Mouse (Mus musculus): ENCODE measurements around the gene C1qtnf12. TPM values are rescaled to one million over a fixed set of nuclear protein-coding genes. Genes with fewer than 3 reads are reported as not detected.

C1qtnf12 gene
- polyA plus RNA-seq, 1 experiment from 2014 or later = 17.2 TPM

GRCm38 (mm10) chr4:156014436-156014835, 52.3 kb downstream of the C1qtnf12 start:
- 90% methylated on average over 2 of the region's 2 CpGs for WGBS
- no peak for ATAC-seq (ENCODE audit: low FRiP score, low read depth)
- Histone ChIP-seq H3K9ac (no peak overlapping the region), H3K4me1 (no peaks in the 10 kb centered on the region), H3K27me3 (replicated peaks) (no peaks in the 10 kb centered on the region), H3K9me3 (no peaks in the 10 kb centered on the region), H3K4me2 (replicated peaks) (no peak overlapping the region), H3K4me3 (no peak overlapping the region), H3K36me3 (peaks cover 52% of the 10 kb centered on the region), H3K27ac (no peak overlapping the region)

Other genes starting within 250 kb of the C1qtnf12 start
- 6.2 and 6.5 TPM in 2 replicates for gene Tmem240, start 227.5 kb upstream of the C1qtnf12 start, polyA plus RNA-seq (2016; fragmentation: Nextera tagmentation; extraction: Ambion mirVana)
- 85.2 and 90.7 TPM in 2 replicates for gene Atad3a, start 201.2 kb upstream of the C1qtnf12 start, polyA plus RNA-seq (2016; fragmentation: Nextera tagmentation; extraction: Ambion mirVana)
- 16.6 and 17.9 TPM in 2 replicates for gene Vwa1, start 187.6 kb upstream of the C1qtnf12 start, polyA plus RNA-seq (2016; fragmentation: Nextera tagmentation; extraction: Ambion mirVana)
- gene Tmem88b, start 176.4 kb upstream of the C1qtnf12 start, polyA plus RNA-seq (2016; fragmentation: Nextera tagmentation; extraction: Ambion mirVana) = 0.56 and 0.86 TPM in 2 replicates
- not detected in 2 replicates for gene Ankrd65, start 171.9 kb upstream of the C1qtnf12 start, polyA plus RNA-seq (2016; fragmentation: Nextera tagmentation; extraction: Ambion mirVana)
- gene Mrpl20, start 159.4 kb upstream of the C1qtnf12 start, polyA plus RNA-seq (2016; fragmentation: Nextera tagmentation; extraction: Ambion mirVana) = 226 and 242 TPM in 2 replicates
- gene Ccnl2, start 149.8 kb upstream of the C1qtnf12 start, polyA plus RNA-seq (2016; fragmentation: Nextera tagmentation; extraction: Ambion mirVana) = 203 and 204 TPM in 2 replicates
- gene Aurkaip1, start 131.0 kb upstream of the C1qtnf12 start, polyA plus RNA-seq (2016; fragmentation: Nextera tagmentation; extraction: Ambion mirVana) = 142 and 144 TPM in 2 replicates
- 26.7 and 27.1 TPM in 2 replicates for gene Mxra8, start 122.6 kb upstream of the C1qtnf12 start, polyA plus RNA-seq (2016; fragmentation: Nextera tagmentation; extraction: Ambion mirVana)
- gene Dvl1, start 114.9 kb upstream of the C1qtnf12 start, polyA plus RNA-seq (2016; fragmentation: Nextera tagmentation; extraction: Ambion mirVana) = 26.2 and 32.1 TPM in 2 replicates
- 0.28 and 0.56 TPM in 2 replicates for gene Tas1r3, start 99.0 kb upstream of the C1qtnf12 start, polyA plus RNA-seq (2016; fragmentation: Nextera tagmentation; extraction: Ambion mirVana)
- 19.5 and 22.1 TPM in 2 replicates for gene Cptp, start 92.9 kb upstream of the C1qtnf12 start, polyA plus RNA-seq (2016; fragmentation: Nextera tagmentation; extraction: Ambion mirVana)
- 77.0 TPM in 2 replicates for gene Ints11, start 92.8 kb upstream of the C1qtnf12 start, polyA plus RNA-seq (2016; fragmentation: Nextera tagmentation; extraction: Ambion mirVana)
- gene Pusl1, start 70.5 kb upstream of the C1qtnf12 start, polyA plus RNA-seq (2016; fragmentation: Nextera tagmentation; extraction: Ambion mirVana) = 46.6 and 52.0 TPM in 2 replicates
- gene Acap3, start 70.5 kb upstream of the C1qtnf12 start, polyA plus RNA-seq (2016; fragmentation: Nextera tagmentation; extraction: Ambion mirVana) = 65.5 and 68.0 TPM in 2 replicates
- gene Ube2j2, start 18.5 kb upstream of the C1qtnf12 start, polyA plus RNA-seq (2016; fragmentation: Nextera tagmentation; extraction: Ambion mirVana) = 159 and 167 TPM in 2 replicates
- 20.2 and 20.6 TPM in 2 replicates for gene B3galt6, start 30.3 kb downstream of the C1qtnf12 start, polyA plus RNA-seq (2016; fragmentation: Nextera tagmentation; extraction: Ambion mirVana)
- 129 and 133 TPM in 2 replicates for gene Sdf4, start 30.6 kb downstream of the C1qtnf12 start, polyA plus RNA-seq (2016; fragmentation: Nextera tagmentation; extraction: Ambion mirVana)
- 0.52 and 0.81 TPM in 2 replicates for gene Tnfrsf4, start 51.5 kb downstream of the C1qtnf12 start, polyA plus RNA-seq (2016; fragmentation: Nextera tagmentation; extraction: Ambion mirVana)
- gene Tnfrsf18, start 63.8 kb downstream of the C1qtnf12 start, polyA plus RNA-seq (2016; fragmentation: Nextera tagmentation; extraction: Ambion mirVana) = 1.6 and 2.0 TPM in 2 replicates
- gene Ttll10, start 97.1 kb downstream of the C1qtnf12 start, polyA plus RNA-seq (2016; fragmentation: Nextera tagmentation; extraction: Ambion mirVana) = 0.20 TPM in 1 of 2 replicates, not detected in the other
- 42.4 and 45.6 TPM in 2 replicates for gene 9430015G10Rik, start 147.7 kb downstream of the C1qtnf12 start, polyA plus RNA-seq (2016; fragmentation: Nextera tagmentation; extraction: Ambion mirVana)
- 0.52 TPM in 2 replicates for gene Rnf223, start 168.2 kb downstream of the C1qtnf12 start, polyA plus RNA-seq (2016; fragmentation: Nextera tagmentation; extraction: Ambion mirVana)
- 149 and 165 TPM in 2 replicates for gene Agrn, start 235.2 kb downstream of the C1qtnf12 start, polyA plus RNA-seq (2016; fragmentation: Nextera tagmentation; extraction: Ambion mirVana)
- 0.89 and 1.6 TPM in 2 replicates for gene Isg15, start 238.5 kb downstream of the C1qtnf12 start, polyA plus RNA-seq (2016; fragmentation: Nextera tagmentation; extraction: Ambion mirVana)
- gene AW011738, start 241.0 kb downstream of the C1qtnf12 start, polyA plus RNA-seq (2016; fragmentation: Nextera tagmentation; extraction: Ambion mirVana) = 6.8 and 7.0 TPM in 2 replicates